Mouse (Mus musculus): ENCODE results near the gene Limch1. TPM values are rescaled to one million over a fixed set of nuclear protein-coding genes. Genes with fewer than 3 reads are reported as not detected.

Limch1 gene
- polyA plus RNA-seq, 1 experiment: 23.9 TPM

GRCm38 (mm10) chr5:66712801-66713200 lies 32.8 kb upstream of the Limch1 start:
- Histone ChIP-seq H3K4me1 (ENCODE audit: control insufficient read depth, insufficient read depth, low read length) (no peaks in the 10 kb centered on the region), H3K27ac (ENCODE audit: control insufficient read depth, insufficient read depth, low read depth, low read length) (no peak overlapping the region), H3K27me3 (ENCODE audit: control insufficient read depth, insufficient read depth, low read length) (no peaks in the 10 kb centered on the region), H3K4me3 (ENCODE audit: control insufficient read depth, low read depth, low read length) (peak overlapping the region; percentile 20), H3K36me3 (ENCODE audit: control insufficient read depth, insufficient read depth, low read length) (no peaks in the 10 kb centered on the region)
- TF ChIP-seq POLR2A (IDR thresholded peaks at IDR 0.05; ENCODE audit: control insufficient read depth, low read depth, low read length) (peak; percentile 19; the same call in 1 of the 2 replicates), CTCF (IDR thresholded peaks at IDR 0.05; ENCODE audit: control insufficient read depth, insufficient read depth, insufficient replicate concordance, low read depth, low read length) (no peak)

- no peak overlapping the region for H3K4me3 ChIP-seq (ENCODE audit: control insufficient read depth, low read depth, low read length)
- no peaks in the 10 kb centered on the region for H3K36me3 ChIP-seq (ENCODE audit: control insufficient read depth, insufficient read depth, low read length)
- H3K27ac ChIP-seq (ENCODE audit: control insufficient read depth, insufficient read depth, low read depth, low read length): no peak overlapping the region
- no peak for TF ChIP-seq CTCF (IDR thresholded peaks at IDR 0.05; ENCODE audit: control insufficient read depth, insufficient read depth, insufficient replicate concordance, low read depth, low read length)
- no peak for TF ChIP-seq POLR2A (IDR thresholded peaks at IDR 0.05; ENCODE audit: control insufficient read depth, low read depth, low read length)
- peaks cover 4% of the 10 kb centered on the region for H3K4me1 ChIP-seq (ENCODE audit: control insufficient read depth, insufficient read depth, low read length)
- H3K27me3 ChIP-seq (ENCODE audit: control insufficient read depth, insufficient read depth, low read length): no peaks in the 10 kb centered on the region
Observed at GRCm38 (mm10) chr5:66715498-66715931, 30.1 kb upstream of the Limch1 start.

DNA sequence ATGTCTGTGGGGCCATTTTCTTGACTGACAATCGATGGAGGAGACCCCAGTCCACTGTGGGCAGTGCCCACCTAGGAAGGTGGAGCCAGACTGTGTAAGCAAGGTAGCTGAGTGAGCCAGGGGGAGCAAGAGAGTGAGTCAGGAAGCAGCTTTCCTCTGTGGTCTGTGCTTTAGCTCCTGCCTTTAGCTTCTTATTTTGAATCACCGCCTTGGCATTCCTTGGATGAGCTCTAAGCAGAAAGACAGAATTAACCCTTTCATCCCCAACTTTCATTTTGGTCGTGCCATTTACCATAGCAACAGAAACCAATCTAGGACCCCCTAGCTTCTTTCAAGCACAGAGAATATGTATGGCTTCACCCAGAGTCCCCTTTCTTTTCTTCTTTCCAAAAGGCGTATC lies 27.7 kb upstream of the Limch1 start:
- TF ChIP-seq POLR2A (IDR thresholded peaks at IDR 0.05; ENCODE audit: control insufficient read depth, low read depth, low read length): no peak
- TF ChIP-seq CTCF (IDR thresholded peaks at IDR 0.05; ENCODE audit: control insufficient read depth, insufficient read depth, insufficient replicate concordance, low read depth, low read length): no peak
- Histone ChIP-seq H3K4me1 (ENCODE audit: control insufficient read depth, insufficient read depth, low read length) (peaks cover 4% of the 10 kb centered on the region), H3K27ac (ENCODE audit: control insufficient read depth, insufficient read depth, low read depth, low read length) (no peak overlapping the region)

GRCm38 (mm10) chr5:66718413-66718812 lies 27.2 kb upstream of the Limch1 start:
- Histone ChIP-seq H3K27ac (ENCODE audit: control insufficient read depth, insufficient read depth, low read depth, low read length) (no peak overlapping the region), H3K36me3 (ENCODE audit: control insufficient read depth, insufficient read depth, low read length) (no peaks in the 10 kb centered on the region), H3K27me3 (ENCODE audit: control insufficient read depth, insufficient read depth, low read length) (no peaks in the 10 kb centered on the region), H3K4me1 (ENCODE audit: control insufficient read depth, insufficient read depth, low read length) (peaks cover 4% of the 10 kb centered on the region), H3K4me3 (ENCODE audit: control insufficient read depth, low read depth, low read length) (no peak overlapping the region)
- TF ChIP-seq POLR2A (IDR thresholded peaks at IDR 0.05; ENCODE audit: control insufficient read depth, low read depth, low read length): no peak
- TF ChIP-seq CTCF (IDR thresholded peaks at IDR 0.05; ENCODE audit: control insufficient read depth, insufficient read depth, insufficient replicate concordance, low read depth, low read length): no peak

More for the DNA sequence above, 27.7 kb upstream of the Limch1 start:
- Histone ChIP-seq H3K36me3 (ENCODE audit: control insufficient read depth, insufficient read depth, low read length) (no peaks in the 10 kb centered on the region), H3K4me3 (ENCODE audit: control insufficient read depth, low read depth, low read length) (no peak overlapping the region), H3K27me3 (ENCODE audit: control insufficient read depth, insufficient read depth, low read length) (no peaks in the 10 kb centered on the region)

- H3K36me3 ChIP-seq (ENCODE audit: control insufficient read depth, insufficient read depth, low read length): no peaks in the 10 kb centered on the region
- no peak overlapping the region for H3K4me3 ChIP-seq (ENCODE audit: control insufficient read depth, low read depth, low read length)
- no peaks in the 10 kb centered on the region for H3K27me3 ChIP-seq (ENCODE audit: control insufficient read depth, insufficient read depth, low read length)
- H3K4me1 ChIP-seq (ENCODE audit: control insufficient read depth, insufficient read depth, low read length): peaks cover 4% of the 10 kb centered on the region
- no peak overlapping the region for H3K27ac ChIP-seq (ENCODE audit: control insufficient read depth, insufficient read depth, low read depth, low read length)
- TF ChIP-seq CTCF (IDR thresholded peaks at IDR 0.05; ENCODE audit: control insufficient read depth, insufficient read depth, insufficient replicate concordance, low read depth, low read length) (no peak), POLR2A (IDR thresholded peaks at IDR 0.05; ENCODE audit: control insufficient read depth, low read depth, low read length) (no peak)
Observed at GRCm38 (mm10) chr5:66718880-66719279, 26.7 kb upstream of the Limch1 start.

DNA sequence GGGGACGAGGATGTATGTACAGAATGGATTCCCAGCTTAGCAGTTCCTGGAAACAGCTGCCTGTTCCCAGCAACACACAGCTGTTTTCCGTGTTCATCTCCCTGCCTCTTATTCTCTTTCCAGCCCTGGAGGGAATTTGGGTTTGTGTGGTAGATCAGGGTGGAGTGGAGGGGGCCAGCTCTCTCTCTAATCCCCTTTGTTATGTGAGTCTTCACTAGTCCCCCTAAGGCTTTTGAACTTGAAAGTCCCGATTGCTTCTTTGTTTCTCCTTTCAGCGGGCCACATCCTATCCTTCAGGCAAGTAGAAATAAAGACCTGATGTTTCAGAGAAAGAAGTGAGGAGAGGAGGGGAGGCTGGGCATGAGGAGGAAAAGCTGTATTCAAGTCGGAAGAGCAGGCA lies 24.7 kb upstream of the Limch1 start:
- Histone ChIP-seq H3K4me1 (ENCODE audit: control insufficient read depth, insufficient read depth, low read length) (peaks cover 4% of the 10 kb centered on the region), H3K4me3 (ENCODE audit: control insufficient read depth, low read depth, low read length) (no peak overlapping the region), H3K36me3 (ENCODE audit: control insufficient read depth, insufficient read depth, low read length) (no peaks in the 10 kb centered on the region), H3K27me3 (ENCODE audit: control insufficient read depth, insufficient read depth, low read length) (no peaks in the 10 kb centered on the region), H3K27ac (ENCODE audit: control insufficient read depth, insufficient read depth, low read depth, low read length) (no peak overlapping the region)
- no peak for TF ChIP-seq POLR2A (IDR thresholded peaks at IDR 0.05; ENCODE audit: control insufficient read depth, low read depth, low read length)
- no peak for TF ChIP-seq CTCF (IDR thresholded peaks at IDR 0.05; ENCODE audit: control insufficient read depth, insufficient read depth, insufficient replicate concordance, low read depth, low read length)

DNA sequence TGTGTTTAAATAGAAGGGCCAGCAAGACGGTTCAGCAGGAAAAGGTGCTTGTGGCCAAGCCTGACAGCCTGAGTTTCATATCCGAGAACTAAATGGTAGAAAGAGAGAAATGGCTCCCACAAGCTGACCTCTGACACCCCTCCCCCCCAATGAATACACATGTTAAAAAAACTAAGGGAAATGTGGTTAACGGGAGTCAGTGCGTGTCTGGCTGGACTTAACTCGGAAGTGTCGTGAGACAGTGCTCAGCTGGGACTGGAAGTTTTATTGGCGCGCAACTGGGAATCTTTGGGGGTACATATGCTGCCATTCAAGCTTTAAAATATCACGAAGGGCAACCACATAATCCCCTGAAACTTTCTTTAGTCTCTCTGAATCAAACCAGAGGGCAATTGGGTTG lies 23.0 kb upstream of the Limch1 start:
- peaks cover 4% of the 10 kb centered on the region for H3K4me1 ChIP-seq (ENCODE audit: control insufficient read depth, insufficient read depth, low read length)
- TF ChIP-seq POLR2A (IDR thresholded peaks at IDR 0.05; ENCODE audit: control insufficient read depth, low read depth, low read length): no peak
- TF ChIP-seq CTCF (IDR thresholded peaks at IDR 0.05; ENCODE audit: control insufficient read depth, insufficient read depth, insufficient replicate concordance, low read depth, low read length): no peak
- H3K27ac ChIP-seq (ENCODE audit: control insufficient read depth, insufficient read depth, low read depth, low read length): no peak overlapping the region

DNA sequence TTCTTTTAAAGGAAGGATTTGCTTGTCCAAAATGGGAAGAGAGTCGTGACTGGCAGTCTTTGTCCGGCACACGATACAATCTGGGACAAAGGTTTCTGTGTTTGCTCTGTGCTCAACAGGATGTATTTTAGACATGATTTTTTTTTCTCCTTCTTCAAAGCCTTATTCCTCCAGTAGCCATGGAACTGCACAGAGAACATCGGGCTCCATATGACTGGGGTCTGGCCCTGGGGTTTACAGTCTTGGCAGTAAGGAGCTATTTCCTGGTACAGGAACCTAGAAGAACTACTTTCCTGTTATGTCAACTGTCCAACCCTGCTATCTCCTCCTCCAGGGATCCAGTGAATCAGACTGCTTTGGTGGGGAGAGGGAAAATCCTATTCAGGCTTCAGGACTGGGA lies 22.6 kb upstream of the Limch1 start:
- H3K27ac ChIP-seq (ENCODE audit: control insufficient read depth, insufficient read depth, low read depth, low read length): no peak overlapping the region
- no peaks in the 10 kb centered on the region for H3K27me3 ChIP-seq (ENCODE audit: control insufficient read depth, insufficient read depth, low read length)
- no peaks in the 10 kb centered on the region for H3K36me3 ChIP-seq (ENCODE audit: control insufficient read depth, insufficient read depth, low read length)
- H3K4me1 ChIP-seq (ENCODE audit: control insufficient read depth, insufficient read depth, low read length): peaks cover 4% of the 10 kb centered on the region
- no peak for TF ChIP-seq CTCF (IDR thresholded peaks at IDR 0.05; ENCODE audit: control insufficient read depth, insufficient read depth, insufficient replicate concordance, low read depth, low read length)
- TF ChIP-seq POLR2A (IDR thresholded peaks at IDR 0.05; ENCODE audit: control insufficient read depth, low read depth, low read length): no peak
- no peak overlapping the region for H3K4me3 ChIP-seq (ENCODE audit: control insufficient read depth, low read depth, low read length)

More for the DNA sequence above, 23.0 kb upstream of the Limch1 start:
- Histone ChIP-seq H3K27me3 (ENCODE audit: control insufficient read depth, insufficient read depth, low read length) (no peaks in the 10 kb centered on the region), H3K36me3 (ENCODE audit: control insufficient read depth, insufficient read depth, low read length) (no peaks in the 10 kb centered on the region), H3K4me3 (ENCODE audit: control insufficient read depth, low read depth, low read length) (no peak overlapping the region)
